Mouse (Mus musculus) large intestine, adult 2 months (tissue): ENCODE measurements around the gene Ankrd16. TPM values are rescaled to one million over a fixed set of nuclear protein-coding genes. Genes with fewer than 3 reads are reported as not detected.

Experiments used
- DNase-seq: peaks from one replicate; pipeline ENCODE4 v3.0.0-alpha.2; 2012; ENCODE audit warnings: low read depth, low spot score
- WGBS: fragments of 180-500 bp; shearing (Covaris S2); methylation state at CpG from one replicate; pipeline ENCODE4 v1.1.7; 2018; 5-methylcytosine and 5-hydroxymethylcytosine counted together
- polyA plus RNA-seq: library from polyadenylated mRNA; depleted of rRNA; stranded (reverse); fragments of >200 nt; gene quantifications from 2 replicates; pipeline ENCODE4 v1.2.3, GENCODE M21; 2012; rRNA removed

Ankrd16 gene
- polyA plus RNA-seq, 1 experiment, result 55.9 TPM

DNA sequence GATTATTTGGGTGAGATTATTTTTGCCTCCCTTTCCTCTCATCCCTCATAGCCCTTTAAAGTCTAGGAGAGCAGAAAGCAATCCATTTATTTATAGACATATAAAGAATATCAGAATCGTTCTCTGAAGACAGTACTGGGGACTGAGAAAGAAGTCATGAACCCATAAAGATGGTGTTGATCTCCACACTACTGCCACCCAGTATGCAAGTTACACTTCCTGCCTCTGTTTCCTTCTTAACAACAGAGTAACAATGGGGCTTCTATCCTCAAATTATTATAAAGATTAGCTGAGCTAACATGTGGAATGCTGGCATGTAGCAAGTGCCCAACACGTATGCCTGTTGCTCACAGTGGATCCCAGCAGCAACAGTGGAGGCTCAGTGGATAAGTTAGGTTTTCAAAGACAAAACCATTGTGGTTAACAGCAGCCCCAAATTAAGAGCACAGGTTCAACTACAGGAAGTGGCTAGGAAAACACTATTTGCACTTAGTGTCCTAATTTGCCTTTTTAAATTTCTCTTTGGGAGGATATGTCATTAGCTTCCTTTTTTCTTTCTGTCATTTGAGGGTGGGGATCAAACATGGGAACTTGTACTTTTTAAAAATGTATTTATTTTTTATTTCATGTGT, 23.7 kb downstream of the Ankrd16 start:
- DNase-seq, result no peak
- 83% methylated on average over 2 of the region's 2 CpGs for WGBS

Other genes with a start within 250 kb of the Ankrd16 start
- 14.7 and 21.8 TPM in 2 replicates for gene Pfkfb3, start 223.8 kb upstream of the Ankrd16 start, polyA plus RNA-seq
- 35.4 and 42.2 TPM in 2 replicates for gene Rbm17, start 173.7 kb upstream of the Ankrd16 start, polyA plus RNA-seq
- not detected in 2 replicates for gene Gm17490, start 151.6 kb upstream of the Ankrd16 start, polyA plus RNA-seq
- 0.36 and 0.73 TPM in 2 replicates for gene Il2ra, start 135.1 kb upstream of the Ankrd16 start, polyA plus RNA-seq
- 27.5 and 39.0 TPM in 2 replicates for gene Il15ra, start 72.6 kb upstream of the Ankrd16 start, polyA plus RNA-seq
- gene Fbh1, start 294 bp upstream of the Ankrd16 start, polyA plus RNA-seq, result 25.1 and 39.4 TPM in 2 replicates